Mouse (Mus musculus) midbrain, embryonic 10.5 days (tissue): ENCODE measurements at regions not wholly inside any gene's neighbourhood (a gene's known extent, or its start where the extent isn't known, plus 50 kb on each side); places are given as distances from the start of the nearest gene placed in this dataset.

ENCODE experiments used
- DNase-seq: peaks from one replicate; pipeline ENCODE4 v3.0.0-alpha.2; 2017; ENCODE audit warnings: low spot score
- H3K27ac ChIP-seq: fragments of 300-500 bp; sonication (generic); replicated peaks from 2 replicates; pipeline ENCODE4 v1.5.1; 2016; ENCODE audit warnings: mild to moderate bottlenecking
- H3K27me3 ChIP-seq: fragments of 300-500 bp; sonication (generic); 2 replicates; pipeline ENCODE4 v1.6.1; 2016; ENCODE audit warnings: low read depth, mild to moderate bottlenecking; ENCODE audit not compliant: poor library complexity, severe bottlenecking
- H3K36me3 ChIP-seq: fragments of 300-500 bp; sonication (generic); 2 replicates; pipeline ENCODE4 v1.6.1; 2016; ENCODE audit warnings: mild to moderate bottlenecking, moderate library complexity
- H3K4me1 ChIP-seq: fragments of 300-500 bp; sonication (generic); 2 replicates; pipeline ENCODE4 v1.6.1; 2016
- H3K4me3 ChIP-seq: fragments of 300-500 bp; sonication (generic); 2 replicates; pipeline ENCODE4 v1.5.1; 2016; ENCODE audit warnings: mild to moderate bottlenecking, moderate library complexity
- H3K9me3 ChIP-seq: fragments of 300-500 bp; sonication (generic); replicated peaks from 2 replicates; pipeline ENCODE4 v1.6.1; 2016; ENCODE audit warnings: mild to moderate bottlenecking
- WGBS: fragments of 180-500 bp; shearing (Covaris S2); methylation state at CpG from one replicate; pipeline ENCODE4 v1.1.7; 2016; 5-methylcytosine and 5-hydroxymethylcytosine counted together

GRCm38 (mm10) chr15:52095629-52096190, 1789.0 kb upstream of the Gm7489 start:
- no peaks in the 10 kb centered on the region for H3K9me3 ChIP-seq
- H3K27ac ChIP-seq, result no peak overlapping the region
- no peak for DNase-seq
- 84% methylated on average over 6 of the region's 6 CpGs for WGBS
- H3K4me3 ChIP-seq, result no peak overlapping the region
- peaks cover 9% of the 10 kb centered on the region for H3K4me1 ChIP-seq
- H3K27me3 ChIP-seq, result no peaks in the 10 kb centered on the region
- H3K36me3 ChIP-seq, result no peaks in the 10 kb centered on the region

GRCm38 (mm10) chr15:52108761-52109160, 1775.9 kb upstream of the Gm7489 start:
- no peaks in the 10 kb centered on the region for H3K9me3 ChIP-seq
- H3K27me3 ChIP-seq, result no peaks in the 10 kb centered on the region
- H3K4me3 ChIP-seq, result no peak overlapping the region
- no peaks in the 10 kb centered on the region for H3K4me1 ChIP-seq
- WGBS, result 96% methylated on average over 2 of the region's 2 CpGs
- DNase-seq, result no peak
- H3K36me3 ChIP-seq, result no peaks in the 10 kb centered on the region
- H3K27ac ChIP-seq, result no peak overlapping the region

GRCm38 (mm10) chr15:52114368-52115036, 1770.2 kb upstream of the Gm7489 start:
- DNase-seq, result no peak
- H3K4me1 ChIP-seq, result no peaks in the 10 kb centered on the region
- H3K27me3 ChIP-seq, result no peaks in the 10 kb centered on the region
- WGBS, result 85% methylated on average over 2 of the region's 2 CpGs
- H3K27ac ChIP-seq, result no peak overlapping the region
- no peaks in the 10 kb centered on the region for H3K36me3 ChIP-seq
- no peak overlapping the region for H3K4me3 ChIP-seq
- no peaks in the 10 kb centered on the region for H3K9me3 ChIP-seq

- Histone ChIP-seq H3K4me3 (no peak overlapping the region), H3K27me3 (no peaks in the 10 kb centered on the region; the same call in 1 of the 2 replicates), H3K9me3 (no peaks in the 10 kb centered on the region), H3K36me3 (no peaks in the 10 kb centered on the region), H3K4me1 (0 out of 2 replicates have a peak, but pooled peaks cover 5% of the 10 kb centered on the region), H3K27ac (no peak overlapping the region)
- WGBS, result 90% methylated on average over 3 of the region's 3 CpGs
- DNase-seq, result no peak
These were observed 1748.0 kb upstream of the Gm7489 start for GRCm38 (mm10) chr15:52136693-52137092.

- H3K4me3 ChIP-seq, result no peak overlapping the region
- no peak overlapping the region for H3K27ac ChIP-seq
- H3K9me3 ChIP-seq, result no peaks in the 10 kb centered on the region
- H3K36me3 ChIP-seq, result no peaks in the 10 kb centered on the region
- no peaks in the 10 kb centered on the region for H3K27me3 ChIP-seq
- WGBS, result 30% methylated on average over 5 of the region's 5 CpGs
- no peaks in the 10 kb centered on the region for H3K4me1 ChIP-seq
- DNase-seq, result peak; percentile 26
These were observed 1731.3 kb upstream of the Gm7489 start for GRCm38 (mm10) chr15:52153421-52153820.

GRCm38 (mm10) chr15:52155784-52156183, 1728.9 kb upstream of the Gm7489 start:
- 67% methylated on average over 1 of the region's 1 CpGs for WGBS
- Histone ChIP-seq H3K36me3 (no peaks in the 10 kb centered on the region), H3K27me3 (no peaks in the 10 kb centered on the region), H3K4me3 (no peak overlapping the region), H3K27ac (no peak overlapping the region), H3K4me1 (peaks cover 10% of the 10 kb centered on the region), H3K9me3 (no peaks in the 10 kb centered on the region)
- no peak for DNase-seq

- Histone ChIP-seq H3K4me1 (peaks cover 20% of the 10 kb centered on the region), H3K27me3 (no peaks in the 10 kb centered on the region), H3K4me3 (no peak overlapping the region), H3K36me3 (no peaks in the 10 kb centered on the region), H3K27ac (no peak overlapping the region), H3K9me3 (no peaks in the 10 kb centered on the region)
- WGBS, result 78% methylated on average over 4 of the region's 4 CpGs
- no peak for DNase-seq
These were observed 1727.9 kb upstream of the Gm7489 start for GRCm38 (mm10) chr15:52156779-52157178.

GRCm38 (mm10) chr15:52160181-52161088, 1724.3 kb upstream of the Gm7489 start:
- peak; percentile 82 for DNase-seq
- WGBS, result 17% methylated on average over 18 of the region's 18 CpGs
- peaks cover 35% of the 10 kb centered on the region for H3K4me1 ChIP-seq
- no peak overlapping the region for H3K4me3 ChIP-seq
- H3K9me3 ChIP-seq, result no peaks in the 10 kb centered on the region
- H3K27me3 ChIP-seq, result no peaks in the 10 kb centered on the region
- peak overlapping the region; percentile 85 for H3K27ac ChIP-seq
- H3K36me3 ChIP-seq, result no peaks in the 10 kb centered on the region

- Histone ChIP-seq H3K27ac (peak overlapping the region; percentile 85), H3K36me3 (no peaks in the 10 kb centered on the region), H3K27me3 (no peaks in the 10 kb centered on the region), H3K9me3 (no peaks in the 10 kb centered on the region), H3K4me3 (0 out of 2 replicates have a peak overlapping the region, but pooled peaks have one; percentile 22), H3K4me1 (peaks cover 35% of the 10 kb centered on the region)
- DNase-seq, result no peak
- 7% methylated on average over 3 of the region's 3 CpGs for WGBS
These were observed 1723.6 kb upstream of the Gm7489 start for GRCm38 (mm10) chr15:52161089-52161442.

GRCm38 (mm10) chr15:52161568-52162316, 1723.0 kb upstream of the Gm7489 start:
- WGBS, result 14% methylated on average over 19 of the region's 19 CpGs

GRCm38 (mm10) chr15:52166144-52166543, 1718.6 kb upstream of the Gm7489 start:
- 88% methylated on average over 4 of the region's 4 CpGs for WGBS

More at GRCm38 (mm10) chr15:52161568-52162316, 1723.0 kb upstream of the Gm7489 start:
- H3K9me3 ChIP-seq, result no peaks in the 10 kb centered on the region
- no peaks in the 10 kb centered on the region for H3K36me3 ChIP-seq
- peaks cover 35% of the 10 kb centered on the region for H3K4me1 ChIP-seq
- peak; percentile 63 for DNase-seq
- no peaks in the 10 kb centered on the region for H3K27me3 ChIP-seq
- H3K27ac ChIP-seq, result peak overlapping the region; percentile 85
- peak overlapping the region; percentile 22 for H3K4me3 ChIP-seq

More at GRCm38 (mm10) chr15:52166144-52166543, 1718.6 kb upstream of the Gm7489 start:
- H3K27ac ChIP-seq, result no peak overlapping the region
- no peaks in the 10 kb centered on the region for H3K9me3 ChIP-seq
- no peaks in the 10 kb centered on the region for H3K27me3 ChIP-seq
- DNase-seq, result no peak
- no peaks in the 10 kb centered on the region for H3K36me3 ChIP-seq
- H3K4me3 ChIP-seq, result no peak overlapping the region
- peaks cover 22% of the 10 kb centered on the region for H3K4me1 ChIP-seq
